Mouse (Mus musculus) left cerebral cortex, adult 9 months (tissue): ENCODE measurements around the gene Mpv17.
A peak's percentile ranks its signal among the peaks of the same experiment; 100 is the strongest.

Source experiments
- DNase-seq, 2 experiments: peaks; one replicate each; pipeline ENCODE4 v3.0.0; 2022; ENCODE audit warnings: low spot score in 2 of 2

Gene Mpv17

DNA sequence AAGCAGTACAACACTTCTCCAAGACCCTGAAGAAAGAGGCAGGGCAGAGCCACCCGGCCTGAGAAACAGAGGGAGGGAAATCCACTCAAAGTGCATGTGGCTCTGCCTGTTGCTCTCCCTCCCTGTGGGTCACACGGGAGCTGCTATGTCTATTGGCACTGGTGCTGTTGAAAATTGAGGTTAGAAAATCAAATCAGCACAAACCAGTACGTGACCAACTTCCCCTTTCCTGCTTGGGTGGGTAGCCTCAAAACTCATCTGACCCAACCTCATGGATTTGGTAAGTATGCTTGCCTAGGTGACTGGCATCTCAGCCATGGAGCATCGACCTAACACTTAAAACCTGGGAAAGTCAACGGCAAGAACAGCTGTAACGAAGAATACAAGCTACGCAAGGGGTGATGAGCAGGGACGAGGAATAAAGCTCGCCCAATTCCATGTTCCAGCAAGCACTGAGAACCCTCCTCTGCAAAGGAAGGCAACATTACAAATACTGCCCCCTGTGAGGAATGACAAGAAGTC lies 48.2 kb downstream of the Mpv17 start, which contains the start of gene Dnajc5g:
TSS of gene Dnajc5g (plus strand) at position 472 of the 522 bp plus-strand sequence.
- DNase-seq, result no peak

DNA sequence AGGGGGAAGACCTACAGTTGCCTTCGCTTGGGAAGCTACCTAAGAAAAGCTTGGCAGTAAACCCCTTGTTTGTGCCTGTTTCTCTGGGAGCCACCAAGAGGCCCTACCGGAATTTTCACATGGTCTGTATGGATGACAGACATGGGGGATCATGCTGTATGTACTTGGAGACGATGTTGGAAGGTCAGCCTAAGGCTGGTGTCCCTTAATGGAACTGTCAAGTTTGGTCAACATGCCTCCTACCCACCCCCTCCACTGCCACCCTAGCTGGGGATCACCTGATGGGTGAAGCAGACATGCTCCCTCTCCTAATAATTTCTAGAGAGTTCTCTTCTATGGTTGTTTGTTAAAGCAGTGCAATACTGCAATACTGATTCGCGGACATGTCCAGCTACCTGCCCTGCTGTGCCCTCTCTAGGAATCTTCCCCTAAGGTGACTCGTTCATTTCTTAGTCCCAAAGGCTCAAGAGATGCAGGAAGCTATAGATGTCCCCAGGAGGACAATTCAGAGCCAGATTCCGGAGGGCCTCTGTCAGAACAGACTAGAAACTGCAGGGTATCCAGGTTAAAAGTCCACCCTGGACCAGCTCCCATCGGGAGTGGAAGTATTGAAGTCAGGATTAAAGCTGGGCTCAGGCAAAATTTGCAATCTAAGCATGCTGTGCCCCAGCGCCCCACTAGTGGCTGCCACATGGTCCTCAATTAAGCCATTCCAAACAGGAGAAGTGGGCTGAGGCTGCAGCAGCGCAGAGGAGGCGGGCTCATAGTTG lies 58.2 kb downstream of the Mpv17 start:
- no peak for DNase-seq

DNA sequence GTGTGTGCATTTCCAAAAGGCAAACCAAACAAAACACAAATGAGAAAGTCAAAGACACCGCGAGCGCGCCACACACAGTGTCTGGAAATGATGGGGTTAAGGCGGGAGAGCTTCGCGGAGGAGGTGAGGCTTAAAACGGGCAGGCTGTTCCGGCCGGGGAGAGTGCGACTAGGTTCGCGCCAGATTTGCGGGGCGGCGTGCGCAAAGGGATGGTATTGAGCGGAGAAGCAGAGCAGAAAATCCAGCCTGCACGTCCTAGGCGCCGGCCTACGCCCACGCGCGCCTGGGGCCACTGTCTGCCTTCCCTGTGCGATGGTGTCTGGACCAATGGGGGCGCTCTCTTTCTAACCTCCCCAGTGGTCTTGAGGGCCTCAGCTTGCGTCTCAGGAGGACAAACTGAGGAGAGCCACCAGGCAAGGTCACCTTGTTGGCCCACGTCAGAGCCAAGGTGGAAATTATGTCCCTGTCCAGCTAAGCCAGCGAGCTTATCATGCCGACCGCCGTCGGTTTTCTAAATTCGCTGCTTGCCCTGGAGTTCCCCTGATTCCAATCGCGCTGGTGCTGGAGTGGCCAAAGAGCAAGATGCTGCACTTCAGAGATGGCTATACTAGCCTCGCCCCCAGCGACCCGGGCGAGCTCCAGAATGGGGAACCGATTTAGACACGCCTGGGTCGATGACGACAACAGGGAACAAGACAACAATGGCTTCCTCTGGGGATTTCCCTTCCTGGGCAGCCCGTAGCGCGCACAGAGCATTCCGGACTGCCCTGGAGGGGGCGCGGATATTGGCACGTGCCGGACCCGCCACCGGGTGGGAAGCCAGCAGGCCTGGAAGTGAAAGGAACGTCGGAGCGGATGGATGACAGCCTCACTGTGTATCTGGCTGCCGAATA lies 59.0 kb downstream of the Mpv17 start:
- peak in 1 of 2 experiments; percentile 71 for DNase-seq

DNA sequence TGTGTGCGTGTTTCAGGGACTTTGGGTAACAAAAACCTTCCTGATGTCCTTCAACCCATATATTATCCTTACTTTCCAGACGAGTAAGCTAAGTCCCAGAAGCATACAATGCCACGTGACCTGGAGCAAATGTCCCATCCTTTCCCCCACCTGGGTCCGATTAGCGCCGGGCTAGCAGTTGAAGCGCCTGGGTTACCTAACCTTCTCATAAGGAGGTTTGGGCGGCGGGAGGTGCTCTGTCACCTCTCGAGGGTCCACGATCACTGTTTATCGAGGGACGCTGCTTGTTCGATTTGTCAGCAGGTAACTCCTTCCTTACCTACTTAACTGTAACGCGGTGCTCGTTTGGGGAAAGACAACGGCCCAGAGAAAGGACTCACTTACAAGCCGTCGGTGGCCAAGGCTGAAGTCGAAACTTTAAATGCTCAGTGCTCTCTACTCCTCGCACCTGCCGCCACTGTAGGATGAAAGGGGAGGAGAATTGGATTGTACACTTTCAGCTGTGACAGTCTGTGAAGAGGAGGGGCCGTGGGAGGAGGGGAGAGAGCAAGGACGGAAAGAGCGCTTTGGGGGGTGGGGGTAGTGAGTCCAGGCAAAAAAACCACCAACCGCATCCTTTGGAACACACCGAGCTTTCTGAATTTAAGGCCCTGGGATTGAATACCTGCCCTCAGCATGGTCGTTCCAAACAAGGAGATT lies 59.8 kb downstream of the Mpv17 start:
- DNase-seq, result peak in 1 of 2 experiments; percentile 44

DNA sequence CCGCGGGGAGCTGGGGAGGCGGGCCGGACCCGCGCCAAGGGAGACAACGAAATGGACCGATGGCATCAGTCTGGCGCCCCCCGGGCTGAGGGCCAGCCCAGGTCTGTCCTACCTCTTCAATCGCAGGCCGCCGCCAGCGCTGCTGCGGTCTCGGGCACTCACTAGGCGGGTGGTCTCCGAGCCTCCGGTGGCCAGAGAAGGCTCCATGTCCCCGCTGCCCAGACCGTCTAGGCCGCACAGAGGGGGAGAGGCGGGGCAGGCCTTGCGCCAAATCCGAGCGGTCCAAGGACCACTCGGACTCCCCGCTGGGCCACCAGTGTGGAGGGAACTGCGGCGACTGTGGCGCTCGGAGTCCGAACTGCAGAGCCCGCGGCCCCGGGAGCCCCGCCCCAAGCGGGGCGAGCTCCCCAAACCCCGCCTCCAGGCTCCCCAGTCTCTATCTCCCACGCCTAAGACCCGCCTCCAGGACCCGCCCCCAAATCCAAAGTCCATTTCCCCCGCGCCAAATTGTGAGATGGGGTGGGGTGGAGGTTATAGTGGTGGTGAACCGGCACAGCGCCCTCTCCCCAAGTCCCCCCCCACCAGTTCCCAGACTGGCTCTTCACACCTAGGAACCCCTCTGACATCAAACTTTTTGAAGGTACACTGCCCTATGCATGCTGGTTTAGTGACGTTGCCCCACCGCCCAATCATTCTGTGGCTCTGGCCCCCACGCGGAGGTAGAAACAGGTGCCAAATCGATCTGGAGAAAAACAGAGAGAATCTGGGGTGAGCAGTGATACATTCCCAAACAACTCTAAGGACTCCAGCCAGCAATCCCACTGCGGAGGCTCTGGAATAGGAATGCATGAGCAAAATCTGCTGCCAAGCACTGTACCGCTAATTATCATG lies 60.7 kb downstream of the Mpv17 start:
- DNase-seq, result peak in 1 of 2 experiments; percentile 67

DNA sequence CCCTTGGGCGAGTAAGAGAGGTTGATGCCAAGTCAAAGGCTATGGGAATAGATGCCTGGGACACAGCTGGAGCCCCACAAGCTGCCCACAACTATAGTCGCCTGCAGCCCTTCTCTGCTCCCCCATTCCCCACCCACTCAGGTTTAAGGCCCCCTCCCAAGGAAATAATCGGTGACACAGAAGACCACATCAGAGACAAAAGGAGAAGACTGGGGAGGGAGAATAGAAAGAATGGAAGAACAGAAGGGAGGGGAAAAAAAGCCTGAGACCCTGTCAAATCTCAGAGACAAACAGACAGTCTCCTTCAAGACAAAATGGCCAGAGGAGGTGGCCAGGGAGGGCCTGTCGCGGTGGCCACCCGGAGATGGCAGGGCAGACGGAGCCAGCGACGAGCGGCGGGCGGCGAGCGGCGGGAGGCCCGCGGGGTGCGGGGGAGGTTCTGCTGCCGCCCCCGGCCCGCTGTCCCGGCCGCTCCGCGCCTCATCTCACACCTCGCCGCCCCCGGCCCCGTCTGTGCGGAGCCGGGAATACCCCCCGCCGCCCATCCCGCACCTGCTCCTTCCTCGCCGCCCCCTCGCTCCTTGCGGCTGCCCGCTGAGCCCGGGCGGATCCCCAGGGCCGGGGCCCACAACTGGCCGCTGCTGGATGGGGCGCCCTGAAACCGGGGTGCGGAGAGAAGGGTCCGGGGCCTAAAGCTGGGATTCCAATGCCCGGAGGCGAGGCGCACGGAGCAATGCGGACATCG lies 61.6 kb downstream of the Mpv17 start:
- DNase-seq, result peak in 1 of 2 experiments; percentile 66
